Mouse (Mus musculus) E14TG2a.4 (cell line): Measurements from ENCODE around the gene Sdr42e1.
A peak's percentile ranks its signal among the peaks of the same experiment; 100 is the strongest.

Experiments used
- H3K27me3 ChIP-seq: 2 replicates; pipeline ENCODE4 v1.6.1; 2014; ENCODE audit warnings: low read length, control low read depth; ENCODE audit not compliant: insufficient read depth
- H3K36me3 ChIP-seq: 2 replicates; pipeline ENCODE4 v1.6.1; 2014; ENCODE audit warnings: low read length, control low read depth; ENCODE audit not compliant: insufficient read depth
- H3K4me1 ChIP-seq: replicated peaks from 2 replicates; pipeline ENCODE4 v1.6.1; 2014; ENCODE audit warnings: low read depth, low read length, control low read depth
- H3K4me3 ChIP-seq: replicated peaks from 2 replicates; pipeline ENCODE4 v1.5.1; 2014; ENCODE audit warnings: mild to moderate bottlenecking, low read length
- H3K9me3 ChIP-seq: 2 replicates; pipeline ENCODE4 v1.6.1; 2014; ENCODE audit warnings: low read length, control low read depth
- CTCF ChIP-seq: conservative IDR thresholded peaks from 2 replicates; pipeline ENCODE4 v1.5.1; 2014; ENCODE audit warnings: low read length
- NANOG ChIP-seq: IDR thresholded peaks from 2 replicates; pipeline ENCODE4 v1.6.1; 2014; ENCODE audit warnings: borderline replicate concordance, low read length, mixed read lengths
- POU5F1 ChIP-seq: IDR thresholded peaks from 2 replicates; pipeline ENCODE4 v1.6.1; 2014; ENCODE audit warnings: low read length, borderline replicate concordance

Sdr42e1 gene

GRCm38 (mm10) chr8:117626040-117626838, 47.2 kb downstream of the Sdr42e1 start:
- H3K4me3 ChIP-seq: no peak overlapping the region
- TF ChIP-seq CTCF (peak; percentile 58), NANOG (no peak), POU5F1 (no peak)
- peaks cover 10% of the 10 kb centered on the region; the same call in 1 of the 2 replicates for H3K27me3 ChIP-seq
- H3K4me1 ChIP-seq: peaks cover 8% of the 10 kb centered on the region
- peaks cover 10% of the 10 kb centered on the region for H3K36me3 ChIP-seq
- H3K9me3 ChIP-seq: no peaks in the 10 kb centered on the region

GRCm38 (mm10) chr8:117612861-117613260, 60.6 kb downstream of the Sdr42e1 start:
- Histone ChIP-seq H3K9me3 (peaks cover 18% of the 10 kb centered on the region), H3K27me3 (no peaks in the 10 kb centered on the region), H3K36me3 (peaks cover 66% of the 10 kb centered on the region), H3K4me3 (no peak overlapping the region), H3K4me1 (peaks cover 10% of the 10 kb centered on the region)
- TF ChIP-seq CTCF (no peak), NANOG (no peak), POU5F1 (no peak)
